Mouse (Mus musculus): ENCODE data around the gene Cables2. TPM values are rescaled to one million over a fixed set of nuclear protein-coding genes. Genes with fewer than 3 reads are reported as not detected.

The Cables2 gene
- polyA plus RNA-seq, 1 experiment from 2014 or later: 5.9 TPM

DNA sequence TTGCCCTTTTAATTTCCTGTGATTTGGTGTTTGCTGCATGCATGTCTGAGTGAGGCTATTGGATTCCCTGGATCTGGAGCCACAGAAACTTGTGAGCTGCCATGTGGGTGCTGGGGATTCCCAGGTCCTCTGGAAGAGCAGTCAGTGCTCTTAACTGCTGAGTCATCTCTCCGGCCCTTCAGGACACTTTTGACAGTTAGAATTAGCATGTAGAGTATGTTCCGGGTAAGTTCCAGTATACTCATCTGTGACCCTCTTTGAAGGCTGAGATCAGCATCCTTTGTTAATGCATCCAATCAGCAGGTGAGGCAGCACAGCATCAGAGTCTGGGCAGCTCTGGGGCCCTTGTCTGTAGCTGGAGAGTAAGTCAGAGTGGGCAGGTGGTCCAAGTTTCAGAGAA is 27.0 kb upstream of the Cables2 start:
- WGBS (ENCODE audit: missing documents): 15% methylated on average over 2 of the region's 2 CpGs
- H3K4me3 ChIP-seq (ENCODE audit: inconsistent target): no peak overlapping the region
- H3K27ac ChIP-seq: no peak overlapping the region
- no peaks in the 10 kb centered on the region for H3K79me2 ChIP-seq (ENCODE audit: inconsistent target)
- no peaks in the 10 kb centered on the region for H3K36me3 ChIP-seq (ENCODE audit: inconsistent target)

DNA sequence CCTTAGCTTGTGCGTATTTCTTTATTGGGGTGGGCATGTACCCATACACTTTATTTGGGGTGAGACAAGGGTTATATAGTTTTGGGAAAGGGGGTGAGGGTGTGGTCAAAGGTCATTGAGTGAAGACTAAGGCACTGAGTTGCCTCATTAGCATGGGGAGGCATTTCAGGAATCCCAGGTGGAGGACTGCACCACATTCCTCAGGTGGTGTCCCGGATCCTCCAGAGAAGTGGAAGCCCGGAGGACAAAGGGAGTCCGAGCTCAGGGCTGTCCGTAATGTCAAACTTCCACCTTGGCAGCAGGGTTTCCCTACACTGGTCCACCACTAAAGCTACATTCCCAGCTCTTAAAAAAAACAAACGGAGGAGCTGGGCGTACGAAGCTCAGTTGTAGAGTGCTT is 19.6 kb upstream of the Cables2 start:
- Histone ChIP-seq H3K27ac (no peak overlapping the region), H3K4me3 (ENCODE audit: inconsistent target) (no peak overlapping the region), H3K79me2 (ENCODE audit: inconsistent target) (no peaks in the 10 kb centered on the region), H3K36me3 (ENCODE audit: inconsistent target) (no peaks in the 10 kb centered on the region)
- WGBS (ENCODE audit: missing documents): 94% methylated on average over 8 of the region's 8 CpGs

DNA sequence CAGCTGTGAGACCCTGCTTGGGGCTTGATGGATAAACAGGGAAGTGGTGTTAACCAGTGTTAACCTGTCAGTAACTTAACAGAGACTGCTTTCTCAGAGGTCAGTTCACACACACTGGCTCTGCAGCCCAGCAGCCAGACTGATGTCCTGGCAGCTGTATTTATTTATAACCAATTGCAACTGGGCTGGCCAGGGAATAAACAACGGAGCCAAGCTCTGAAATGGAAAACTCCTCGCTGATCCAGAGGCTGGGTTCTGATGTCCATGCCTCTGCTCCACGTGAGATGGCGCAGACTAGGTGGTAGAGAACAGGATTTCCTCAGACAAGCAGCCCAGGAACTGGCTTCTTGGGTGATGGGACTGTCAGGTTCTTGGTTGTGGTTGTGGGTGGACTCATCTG is 18.7 kb upstream of the Cables2 start:
- no peak overlapping the region for H3K4me3 ChIP-seq (ENCODE audit: inconsistent target)
- H3K27ac ChIP-seq: no peak overlapping the region
- no peaks in the 10 kb centered on the region for H3K79me2 ChIP-seq (ENCODE audit: inconsistent target)
- no peaks in the 10 kb centered on the region for H3K36me3 ChIP-seq (ENCODE audit: inconsistent target)
- 71% methylated on average over 4 of the region's 4 CpGs for WGBS (ENCODE audit: missing documents)

DNA sequence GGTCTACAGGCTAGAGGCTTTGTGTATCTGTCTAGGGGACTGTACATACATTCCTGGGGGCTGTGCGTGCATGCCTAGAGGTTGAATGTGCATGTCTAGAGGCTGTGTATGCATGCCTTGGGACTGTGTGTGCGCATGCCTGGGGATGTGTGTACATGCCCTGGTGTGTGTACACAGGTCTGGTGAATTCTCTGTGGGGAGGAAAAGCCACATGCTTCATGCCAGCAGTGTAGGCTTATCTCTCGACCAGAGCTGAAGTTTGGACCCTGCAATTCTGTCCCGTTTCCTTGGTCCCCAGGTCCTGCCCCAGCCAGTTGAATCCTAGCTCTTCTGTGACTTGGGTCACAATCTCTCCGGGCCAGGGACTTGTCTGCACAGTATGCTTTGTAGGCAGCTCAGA is 18.3 kb upstream of the Cables2 start:
- no peaks in the 10 kb centered on the region for H3K36me3 ChIP-seq (ENCODE audit: inconsistent target)
- no peaks in the 10 kb centered on the region for H3K79me2 ChIP-seq (ENCODE audit: inconsistent target)
- 82% methylated on average over 5 of the region's 5 CpGs for WGBS (ENCODE audit: missing documents)
- no peak overlapping the region for H3K4me3 ChIP-seq (ENCODE audit: inconsistent target)
- H3K27ac ChIP-seq: no peak overlapping the region

DNA sequence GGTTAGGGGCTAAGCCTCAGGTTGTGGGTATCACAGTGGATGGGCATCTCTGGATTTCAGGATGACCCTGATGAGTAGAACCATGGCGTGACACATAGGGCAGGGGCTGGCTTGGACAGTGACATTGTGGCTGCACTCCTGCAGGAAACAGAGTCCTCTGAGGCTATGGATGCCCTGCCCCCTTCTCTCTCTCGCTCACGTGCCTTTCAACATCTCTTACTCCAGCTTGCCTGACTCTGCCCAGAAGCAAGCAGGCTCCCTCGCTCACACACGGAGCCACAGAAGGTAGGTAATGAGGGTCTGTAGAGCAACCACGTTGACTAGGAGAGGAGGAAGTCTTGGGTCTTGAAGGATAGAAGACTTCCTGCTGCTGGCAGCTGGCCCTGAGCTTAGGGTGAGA is 17.2 kb upstream of the Cables2 start:
- H3K4me3 ChIP-seq (ENCODE audit: inconsistent target): no peak overlapping the region
- no peaks in the 10 kb centered on the region for H3K36me3 ChIP-seq (ENCODE audit: inconsistent target)
- no peak overlapping the region for H3K27ac ChIP-seq
- WGBS (ENCODE audit: missing documents): 46% methylated on average over 6 of the region's 6 CpGs
- no peaks in the 10 kb centered on the region for H3K79me2 ChIP-seq (ENCODE audit: inconsistent target)

DNA sequence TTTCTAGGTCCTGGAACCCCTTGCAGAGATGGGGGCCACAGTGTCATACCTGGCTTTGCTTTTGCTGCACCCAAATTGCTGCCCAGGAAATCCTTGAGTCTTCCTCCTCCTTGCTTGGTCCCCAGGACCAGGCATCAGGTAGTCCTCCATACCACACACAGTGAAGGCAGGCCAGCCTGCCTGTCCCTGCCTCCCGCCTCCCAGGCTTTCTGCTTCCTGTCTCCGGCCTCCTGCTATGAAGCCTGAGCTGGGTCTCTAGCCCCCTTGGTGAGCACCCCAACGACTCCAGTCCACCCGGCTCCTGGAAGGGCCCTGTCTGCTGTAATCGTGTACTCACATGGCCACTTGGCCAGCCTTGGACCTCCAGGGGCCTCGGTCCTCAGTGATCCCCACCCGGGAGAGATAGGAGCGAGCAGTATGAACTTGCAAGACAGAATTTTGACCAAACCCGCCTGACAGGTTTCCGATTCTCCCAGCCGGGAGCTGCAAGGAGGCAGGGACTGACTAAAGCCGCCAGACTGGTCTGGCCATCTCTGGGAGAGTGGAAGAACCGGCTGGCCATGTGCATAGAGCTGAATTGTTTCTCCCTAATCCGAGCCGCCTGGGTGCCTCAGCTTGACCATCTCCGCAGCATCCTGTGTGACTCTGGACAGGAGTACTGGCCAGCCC is 16.3 kb upstream of the Cables2 start, which contains the start of gene Rbbp8nl:
TSS of gene Rbbp8nl (minus strand) at position 440 of the 669 bp plus-strand sequence.
- Histone ChIP-seq H3K4me3 (ENCODE audit: inconsistent target) (no peak within 1 kb of the TSS), H3K27ac (no peak within 1 kb of the TSS), H3K36me3 (ENCODE audit: inconsistent target) (no peaks in the 10 kb centered on the region), H3K79me2 (ENCODE audit: inconsistent target) (no peaks in the 10 kb centered on the region)
- 81% methylated on average over 15 of the region's 16 CpGs for WGBS (ENCODE audit: missing documents)

DNA sequence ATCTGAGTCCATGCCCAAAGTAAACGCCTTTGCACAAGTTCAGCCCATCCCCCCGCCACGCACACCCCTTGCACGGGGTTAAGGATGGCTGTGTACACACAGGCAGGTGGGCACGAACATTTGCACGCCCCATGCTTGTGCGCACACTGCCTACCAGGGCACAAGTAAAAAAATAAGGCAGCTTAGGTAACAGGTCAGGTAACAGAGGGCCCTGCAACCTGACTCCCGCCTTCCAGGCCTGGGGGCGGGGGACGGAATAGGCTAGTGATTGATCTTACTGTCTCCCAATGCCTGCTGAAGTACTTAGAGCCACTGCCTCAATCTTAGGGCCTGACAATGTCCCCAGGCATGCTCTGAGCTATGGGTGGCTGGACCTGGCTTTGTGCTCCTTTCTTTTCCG is 15.7 kb upstream of the Cables2 start:
- 85% methylated on average over 11 of the region's 11 CpGs for WGBS (ENCODE audit: missing documents)
- Histone ChIP-seq H3K27ac (no peak overlapping the region), H3K36me3 (ENCODE audit: inconsistent target) (no peaks in the 10 kb centered on the region), H3K4me3 (ENCODE audit: inconsistent target) (no peak overlapping the region), H3K79me2 (ENCODE audit: inconsistent target) (no peaks in the 10 kb centered on the region)

DNA sequence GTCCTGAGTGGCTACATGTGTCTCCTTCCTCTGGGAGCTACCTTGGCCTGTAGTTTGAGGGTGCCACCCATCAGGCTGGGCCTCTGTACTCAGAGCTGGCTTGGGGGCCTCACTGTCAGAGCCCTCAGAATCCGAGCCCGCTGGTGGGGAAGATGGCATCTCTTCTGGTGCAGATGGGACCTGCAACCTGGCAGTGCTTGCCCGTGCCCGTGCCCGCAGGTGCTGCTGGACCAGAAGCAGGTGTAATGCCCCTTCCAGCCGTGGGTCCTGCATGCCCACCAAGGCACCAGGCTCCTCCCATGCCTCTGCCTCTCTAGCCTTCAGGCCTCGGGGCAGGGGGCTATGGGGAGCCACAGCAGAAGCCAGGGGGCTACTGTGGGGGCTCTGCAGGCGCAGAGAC is 6.0 kb upstream of the Cables2 start:
- Histone ChIP-seq H3K4me3 (ENCODE audit: inconsistent target) (no peak overlapping the region), H3K79me2 (ENCODE audit: inconsistent target) (no peaks in the 10 kb centered on the region), H3K36me3 (ENCODE audit: inconsistent target) (no peaks in the 10 kb centered on the region), H3K27ac (no peak overlapping the region)
- WGBS (ENCODE audit: missing documents): 86% methylated on average over 8 of the region's 8 CpGs

DNA sequence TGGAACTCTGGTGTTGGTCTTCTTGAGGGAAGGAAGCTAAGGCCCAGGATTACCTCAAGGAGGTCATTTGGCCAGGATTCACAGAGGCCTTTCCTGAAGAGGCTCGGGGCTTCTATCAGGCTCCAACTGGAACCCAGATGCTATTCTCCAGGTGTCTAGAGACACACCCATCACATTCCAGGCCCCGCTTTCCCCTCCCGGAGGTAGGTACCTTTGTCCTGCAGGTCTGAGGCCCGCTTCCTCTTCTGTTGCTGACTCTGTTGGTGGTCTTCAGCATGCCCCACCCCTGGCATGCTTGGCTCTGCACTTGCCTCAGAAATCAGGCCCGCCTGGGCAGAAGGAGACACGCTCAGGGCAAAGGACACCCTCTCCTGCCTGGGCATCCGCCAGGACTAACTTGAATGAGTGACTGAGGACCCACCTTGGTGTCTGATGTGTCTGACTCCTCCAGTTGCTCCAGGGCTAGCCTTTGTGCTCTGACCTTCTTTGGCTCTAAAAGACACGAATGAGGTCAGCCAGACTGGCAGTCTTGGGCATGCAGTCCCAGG is 4.6 kb upstream of the Cables2 start:
- WGBS (ENCODE audit: missing documents): 95% methylated on average over 8 of the region's 8 CpGs
- no peaks in the 10 kb centered on the region for H3K36me3 ChIP-seq (ENCODE audit: inconsistent target)
- no peak overlapping the region for H3K27ac ChIP-seq
- no peaks in the 10 kb centered on the region for H3K79me2 ChIP-seq (ENCODE audit: inconsistent target)
- H3K4me3 ChIP-seq (ENCODE audit: inconsistent target): no peak overlapping the region

DNA sequence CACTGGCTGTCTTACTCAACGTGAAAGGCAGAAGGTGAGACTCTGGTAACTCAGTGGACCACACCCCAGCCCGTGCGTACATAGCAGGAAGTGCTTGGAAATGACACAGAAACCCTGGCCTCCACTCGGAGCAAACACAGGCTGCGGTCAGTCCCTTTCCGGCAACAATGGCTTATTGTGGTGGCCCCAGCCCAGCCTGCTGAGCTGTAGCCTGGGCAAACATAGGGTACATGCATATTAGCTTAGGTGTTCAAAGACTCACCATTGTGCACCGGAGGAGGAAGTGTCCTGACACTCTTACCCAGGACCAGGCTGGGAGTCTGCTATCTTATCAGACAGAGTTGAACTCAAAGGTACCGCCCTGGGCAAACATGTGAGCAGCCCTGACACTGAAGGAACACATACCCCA is 3.6 kb upstream of the Cables2 start:
- Histone ChIP-seq H3K27ac (no peak overlapping the region), H3K79me2 (ENCODE audit: inconsistent target) (no peaks in the 10 kb centered on the region), H3K36me3 (ENCODE audit: inconsistent target) (no peaks in the 10 kb centered on the region), H3K4me3 (ENCODE audit: inconsistent target) (no peak overlapping the region)
- WGBS (ENCODE audit: missing documents): 23% methylated on average over 8 of the region's 8 CpGs

DNA sequence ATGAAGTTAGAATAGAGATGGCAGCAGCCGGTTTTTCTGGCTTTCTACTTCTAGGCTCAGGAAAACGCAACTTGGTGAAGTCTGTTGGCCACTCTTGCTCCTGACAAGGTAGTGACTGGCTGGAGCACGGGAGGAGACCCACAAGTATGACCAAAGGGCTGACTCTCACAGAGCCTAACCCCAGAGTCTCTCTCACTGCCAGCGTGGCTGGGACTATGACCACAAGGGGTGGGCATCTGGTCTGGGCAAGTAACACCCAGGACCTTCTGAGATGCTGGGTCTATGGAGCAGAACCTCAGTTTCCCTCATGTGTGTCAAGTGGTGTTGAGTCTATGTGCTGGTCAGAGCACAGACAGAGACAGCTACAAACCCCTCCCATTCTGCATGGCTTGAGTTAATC is 3.1 kb upstream of the Cables2 start:
- H3K36me3 ChIP-seq (ENCODE audit: inconsistent target): no peaks in the 10 kb centered on the region
- 9% methylated on average over 4 of the region's 4 CpGs for WGBS (ENCODE audit: missing documents)
- no peak overlapping the region for H3K4me3 ChIP-seq (ENCODE audit: inconsistent target)
- H3K79me2 ChIP-seq (ENCODE audit: inconsistent target): no peaks in the 10 kb centered on the region
- H3K27ac ChIP-seq: no peak overlapping the region

DNA sequence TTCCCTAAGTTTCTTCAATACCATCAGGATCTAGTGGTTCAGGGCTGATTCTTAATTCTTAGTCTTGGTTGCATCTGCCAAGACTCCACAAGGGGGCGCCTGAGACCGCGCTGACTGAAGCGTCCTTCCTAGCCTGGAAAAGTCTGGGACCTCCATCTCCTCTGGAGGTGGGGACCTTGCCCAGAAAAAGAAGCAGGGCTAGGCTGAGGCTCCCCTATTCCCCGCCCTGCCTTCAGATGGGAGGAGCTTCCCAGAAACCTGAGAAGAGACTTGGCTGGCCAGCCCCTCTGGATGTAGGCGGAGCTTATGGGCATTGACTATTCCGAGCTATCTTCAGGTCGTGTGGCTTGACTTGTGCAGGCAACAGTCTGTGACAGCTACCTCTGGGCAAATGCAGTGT is 2.5 kb upstream of the Cables2 start:
- no peak overlapping the region for H3K27ac ChIP-seq
- no peak overlapping the region for H3K4me3 ChIP-seq (ENCODE audit: inconsistent target)
- WGBS (ENCODE audit: missing documents): 1% methylated on average over 8 of the region's 8 CpGs
- no peaks in the 10 kb centered on the region for H3K36me3 ChIP-seq (ENCODE audit: inconsistent target)
- H3K79me2 ChIP-seq (ENCODE audit: inconsistent target): no peaks in the 10 kb centered on the region

DNA sequence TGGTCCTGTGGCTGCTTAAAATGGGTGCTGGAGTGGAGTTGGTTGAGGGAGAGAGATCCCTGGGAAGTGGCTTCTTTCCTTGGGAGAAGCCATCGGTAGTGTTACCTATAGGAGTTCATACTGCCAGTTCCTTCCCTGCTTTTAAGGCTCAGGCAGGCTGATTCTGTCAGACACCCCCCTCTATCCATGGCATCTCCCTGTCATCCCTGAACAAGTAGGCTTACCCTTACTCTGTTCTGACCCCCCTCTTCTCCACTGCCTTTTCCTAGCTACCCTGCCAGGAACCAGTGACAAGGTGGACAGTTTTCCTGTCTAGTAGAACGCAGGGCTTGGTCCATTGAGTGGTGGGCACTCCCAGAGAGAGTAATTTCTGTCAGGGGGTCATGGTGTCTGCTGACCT is 1.2 kb upstream of the Cables2 start:
- H3K79me2 ChIP-seq (ENCODE audit: inconsistent target): no peaks in the 10 kb centered on the region
- 79% methylated on average over 2 of the region's 2 CpGs for whole genome bisulfite sequencing (ENCODE audit: missing documents)
- H3K27ac ChIP-seq: no peak overlapping the region
- H3K4me3 ChIP-seq (ENCODE audit: inconsistent target): no peak overlapping the region
- no peaks in the 10 kb centered on the region for H3K36me3 ChIP-seq (ENCODE audit: inconsistent target)

DNA sequence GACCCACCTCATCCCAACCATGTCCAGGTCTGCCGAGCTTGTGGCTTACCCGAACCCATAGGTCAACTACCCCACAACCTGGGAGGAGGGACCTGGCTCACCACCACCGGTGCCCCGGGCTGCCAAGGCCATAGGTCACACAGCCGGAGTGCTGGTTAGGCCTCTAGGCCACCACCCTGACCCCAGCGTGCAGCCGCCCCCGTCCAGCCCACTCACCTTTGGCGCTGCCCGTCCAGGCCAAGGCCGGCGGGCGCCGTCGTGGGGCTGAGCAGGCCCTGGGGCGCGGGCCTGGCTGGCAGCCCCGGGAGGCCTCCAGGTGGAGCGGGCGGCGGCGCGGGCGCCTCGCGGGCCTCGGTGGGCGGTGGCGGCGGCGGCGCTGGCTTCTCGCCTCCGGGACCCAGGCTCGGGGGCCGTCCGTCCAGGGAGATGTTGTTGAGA is 393 bp downstream of the Cables2 start:
- Histone ChIP-seq H3K36me3 (ENCODE audit: inconsistent target) (no peaks in the 10 kb centered on the region), H3K4me3 (ENCODE audit: inconsistent target) (peak overlapping the region; percentile 39), H3K79me2 (ENCODE audit: inconsistent target) (no peaks in the 10 kb centered on the region), H3K27ac (no peak overlapping the region)
- WGBS (ENCODE audit: missing documents): 2% methylated on average over 35 of the region's 37 CpGs

DNA sequence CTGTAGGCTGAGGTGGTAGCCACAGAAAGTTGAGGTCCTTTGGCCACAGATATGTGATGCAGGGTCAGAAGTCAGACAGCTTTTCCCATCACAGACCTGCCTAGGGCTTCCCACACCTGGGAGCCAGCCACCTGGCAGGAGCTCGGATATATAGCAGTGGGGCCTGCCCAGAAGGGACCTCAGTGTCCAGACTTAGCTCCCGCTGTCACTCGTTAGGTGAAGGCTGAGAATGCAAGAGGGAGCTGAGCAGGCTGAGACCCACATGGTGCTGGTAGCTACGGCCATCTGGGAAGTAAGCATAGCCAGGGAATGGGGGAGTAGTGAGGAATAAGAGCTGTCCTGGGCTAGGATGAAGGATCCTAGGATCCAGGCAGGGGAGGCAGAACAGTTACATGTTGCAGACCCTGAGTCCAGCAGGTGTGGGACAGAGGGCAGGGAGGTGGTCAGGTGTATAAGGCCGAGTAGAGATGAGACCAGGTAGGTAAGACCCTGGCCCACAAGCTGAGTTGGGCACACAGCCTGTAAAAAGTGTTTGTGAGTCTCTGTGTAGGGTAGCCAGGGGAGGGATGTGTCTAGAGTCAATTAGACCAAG is 1.4 kb downstream of the Cables2 start:
- Histone ChIP-seq H3K27ac (no peak overlapping the region), H3K79me2 (ENCODE audit: inconsistent target) (no peaks in the 10 kb centered on the region), H3K4me3 (ENCODE audit: inconsistent target) (no peak overlapping the region), H3K36me3 (ENCODE audit: inconsistent target) (no peaks in the 10 kb centered on the region)
- 85% methylated on average over 5 of the region's 5 CpGs for WGBS (ENCODE audit: missing documents)
